Mouse (Mus musculus) liver, postnatal 0 days (tissue): ENCODE measurements at regions not wholly inside any gene's neighbourhood (a gene's known extent, or its start where the extent isn't known, plus 50 kb on each side); places are given as distances from the start of the nearest gene placed in this dataset.

ENCODE experiments used
- ATAC-seq: fragments of 200-750 bp; cut with Nextera tagmentation; 2 replicates; pipeline ENCODE4 v1.8.0; 2017; ENCODE audit warnings: mild to moderate bottlenecking, moderate library complexity
- DNase-seq: peaks from one replicate; pipeline ENCODE4 v3.0.0-alpha.2; 2016
- H3K27ac ChIP-seq: fragments of 300-500 bp; sonication (generic); 2 replicates; pipeline ENCODE4 v1.5.1; 2014; ENCODE audit warnings: antibody characterized with exemption, moderate library complexity, mild to moderate bottlenecking, low read depth
- H3K27me3 ChIP-seq: fragments of 300-500 bp; sonication (generic); 2 replicates; pipeline ENCODE4 v1.6.1; 2014; ENCODE audit warnings: low read length, control low read depth, mixed read lengths; ENCODE audit not compliant: insufficient read depth
- H3K36me3 ChIP-seq: fragments of 300-500 bp; sonication (generic); replicated peaks from 2 replicates; pipeline ENCODE4 v1.6.1; 2014; ENCODE audit warnings: mild to moderate bottlenecking, control low read depth, low read length, moderate library complexity, mixed read lengths; ENCODE audit not compliant: insufficient read depth
- H3K4me1 ChIP-seq: fragments of 300-500 bp; sonication (generic); 2 replicates; pipeline ENCODE4 v1.6.1; 2014; ENCODE audit warnings: antibody characterized with exemption, mild to moderate bottlenecking, control low read depth; ENCODE audit not compliant: insufficient read depth
- H3K4me2 ChIP-seq: fragments of 300-500 bp; sonication (generic); 2 replicates; pipeline ENCODE4 v1.6.1; 2014; ENCODE audit warnings: low read depth, mild to moderate bottlenecking, low read length, moderate library complexity, mixed read lengths
- H3K4me3 ChIP-seq: fragments of 300-500 bp; sonication (generic); 2 replicates; pipeline ENCODE4 v1.5.1; 2014; ENCODE audit warnings: low read depth, low read length
- H3K9ac ChIP-seq: fragments of 300-500 bp; sonication (generic); replicated peaks from 2 replicates; pipeline ENCODE4 v1.6.1; 2014; ENCODE audit warnings: mild to moderate bottlenecking, moderate library complexity
- H3K9me3 ChIP-seq: fragments of 300-500 bp; sonication (generic); 2 replicates; pipeline ENCODE4 v1.6.1; 2016; ENCODE audit warnings: mild to moderate bottlenecking, control low read depth, low read length, mixed read lengths
- CTCF ChIP-seq: sonication (generic); IDR thresholded peaks from 2 replicates; pipeline ENCODE4 v1.5.1; 2016; ENCODE audit warnings: antibody characterized with exemption, low read depth
- EP300 ChIP-seq: IDR thresholded peaks from 2 replicates; pipeline ENCODE4 v1.6.1; 2016; ENCODE audit warnings: antibody characterized with exemption, low read depth, mild to moderate bottlenecking
- WGBS: fragments of 180-500 bp; shearing (Covaris S2); extraction: QIAGEN DNeasy Blood & Tissue Kit; methylation state at CpG from one replicate; pipeline ENCODE4 v1.1.7; 2014; ENCODE audit not compliant: insufficient replicate concordance; 5-methylcytosine and 5-hydroxymethylcytosine counted together

DNA sequence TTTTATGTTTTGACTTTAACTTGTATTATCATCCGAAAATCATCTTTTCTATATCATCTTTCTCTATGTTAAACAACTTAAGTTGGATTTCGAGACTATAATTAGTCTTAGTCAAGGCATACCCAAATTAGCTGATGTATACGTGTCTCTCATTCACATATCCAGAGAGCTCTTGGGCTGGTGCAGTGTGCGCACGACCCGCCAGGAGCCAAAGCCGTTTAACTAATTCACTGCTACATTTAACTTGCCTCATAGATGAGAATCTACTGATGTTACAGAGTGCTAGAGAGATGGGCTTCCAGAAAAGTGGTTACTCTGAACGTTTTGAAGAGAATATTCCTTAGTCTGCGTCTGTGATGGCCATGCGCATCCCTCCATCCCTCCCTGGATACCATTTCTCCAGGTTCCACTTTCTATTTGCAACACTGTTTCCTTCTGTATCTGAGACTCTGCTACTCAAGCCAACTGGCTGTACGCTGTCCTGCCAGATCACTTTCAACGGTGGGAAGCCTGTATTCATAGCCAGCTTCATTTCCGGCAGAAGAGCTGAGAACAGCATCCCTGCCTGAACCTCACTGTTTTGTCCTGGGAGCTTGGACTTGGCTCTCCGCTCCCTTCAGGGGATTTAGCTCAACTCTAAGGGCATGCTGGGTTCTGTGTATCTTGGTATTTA lies 74.2 kb upstream of the Atp5g3 start:
- WGBS, result 81% methylated on average over 14 of the region's 14 CpGs
- Histone ChIP-seq H3K4me1 (no peaks in the 10 kb centered on the region), H3K4me2 (no peak overlapping the region), H3K27me3 (no peaks in the 10 kb centered on the region), H3K27ac (no peak overlapping the region), H3K36me3 (no peaks in the 10 kb centered on the region), H3K4me3 (no peak overlapping the region), H3K9ac (no peak overlapping the region), H3K9me3 (no peaks in the 10 kb centered on the region)
- DNase-seq (no peak), ATAC-seq (no peak)
- TF ChIP-seq EP300 (no peak), CTCF (no peak)

DNA sequence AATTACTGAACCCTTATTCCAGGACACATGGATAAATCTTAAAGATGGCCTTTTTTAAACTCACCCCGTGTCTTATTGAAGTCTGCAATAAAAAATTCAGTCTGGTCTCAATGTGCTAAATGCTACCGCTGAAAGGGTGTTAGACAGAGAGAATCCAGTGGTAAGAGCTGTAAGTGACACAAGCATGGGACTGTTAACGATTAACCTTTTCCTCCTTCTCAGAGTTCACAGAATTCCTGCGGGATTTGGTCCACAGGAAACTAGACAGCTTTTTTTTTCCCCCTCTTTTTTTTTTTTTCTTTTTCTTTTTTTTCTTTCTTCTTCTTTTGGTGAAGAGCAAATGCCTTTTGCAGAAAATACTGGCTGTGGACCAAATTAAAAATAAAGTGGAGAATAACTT lies 72.0 kb upstream of the Atp5g3 start:
- 50% methylated on average over 4 of the region's 4 CpGs for WGBS
- H3K27me3 ChIP-seq, result no peaks in the 10 kb centered on the region
- no peaks in the 10 kb centered on the region for H3K9me3 ChIP-seq
- no peaks in the 10 kb centered on the region for H3K4me1 ChIP-seq
- no peak overlapping the region for H3K9ac ChIP-seq
- ATAC-seq, result no peak
- H3K4me3 ChIP-seq, result no peak overlapping the region
- H3K27ac ChIP-seq, result no peak overlapping the region
- TF ChIP-seq CTCF (no peak), EP300 (no peak)
- DNase-seq, result no peak
- no peak overlapping the region for H3K4me2 ChIP-seq
- no peaks in the 10 kb centered on the region for H3K36me3 ChIP-seq

DNA sequence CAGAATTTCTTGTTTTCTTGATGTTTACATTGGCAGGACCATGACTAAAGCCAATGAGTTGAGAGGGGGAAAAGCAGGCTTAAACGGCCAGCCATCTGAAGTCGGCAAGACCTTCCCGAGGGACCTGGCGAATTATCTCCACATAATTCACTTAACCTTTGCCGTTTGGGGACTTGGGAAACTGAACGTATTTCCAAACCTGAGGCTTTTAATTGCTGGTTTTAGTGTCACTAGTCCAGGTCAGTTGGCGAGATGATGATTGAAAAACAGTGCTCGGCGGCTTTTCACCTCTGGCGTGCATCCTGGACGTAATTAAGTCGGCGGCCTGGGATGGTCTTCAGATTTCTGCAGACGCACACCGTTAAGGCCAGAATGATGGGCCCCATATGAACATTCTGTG lies 66.9 kb upstream of the Atp5g3 start:
- Histone ChIP-seq H3K36me3 (no peaks in the 10 kb centered on the region), H3K4me2 (no peak overlapping the region), H3K27me3 (no peaks in the 10 kb centered on the region), H3K9ac (no peak overlapping the region), H3K4me1 (no peaks in the 10 kb centered on the region), H3K9me3 (no peaks in the 10 kb centered on the region), H3K4me3 (no peak overlapping the region), H3K27ac (no peak overlapping the region)
- no peak for ATAC-seq
- TF ChIP-seq CTCF (no peak), EP300 (no peak)
- WGBS, result 81% methylated on average over 15 of the region's 15 CpGs
- no peak for DNase-seq

- Histone ChIP-seq H3K27ac (no peak overlapping the region), H3K4me2 (no peak overlapping the region), H3K9me3 (no peaks in the 10 kb centered on the region), H3K36me3 (no peaks in the 10 kb centered on the region), H3K4me3 (no peak overlapping the region), H3K4me1 (no peaks in the 10 kb centered on the region), H3K27me3 (no peaks in the 10 kb centered on the region), H3K9ac (no peak overlapping the region)
- ATAC-seq (no peak), DNase-seq (no peak)
- 52% methylated on average over 3 of the region's 3 CpGs for WGBS
- TF ChIP-seq EP300 (no peak), CTCF (no peak)
These were observed 62.6 kb upstream of the Atp5g3 start for GRCm38 (mm10) chr2:73973774-73974173.

DNA sequence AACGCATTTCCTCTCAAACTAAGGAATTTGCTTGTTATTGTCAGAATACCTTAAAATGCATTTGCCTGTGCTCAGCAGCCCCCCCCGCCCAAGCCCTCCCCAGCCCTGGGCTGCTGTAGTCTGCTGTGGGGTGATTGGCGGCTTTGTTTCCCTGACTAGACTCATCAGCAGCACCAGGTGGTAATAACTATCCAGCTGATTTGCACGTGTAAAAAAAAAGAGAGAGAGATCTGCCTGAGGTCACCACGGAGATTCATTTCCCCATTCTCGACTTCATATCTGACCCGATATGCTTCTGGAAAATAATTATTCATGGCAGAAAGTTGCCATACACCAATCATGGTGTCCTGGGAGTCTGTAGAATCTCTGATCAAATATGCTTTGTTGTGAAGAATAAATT lies 56.5 kb upstream of the Atp5g3 start:
- Histone ChIP-seq H3K4me1 (no peaks in the 10 kb centered on the region), H3K27me3 (0 out of 2 replicates have a peak, but pooled peaks cover 5% of the 10 kb centered on the region), H3K36me3 (no peaks in the 10 kb centered on the region), H3K9ac (no peak overlapping the region), H3K9me3 (no peaks in the 10 kb centered on the region), H3K27ac (no peak overlapping the region), H3K4me3 (no peak overlapping the region), H3K4me2 (no peak overlapping the region)
- DNase-seq (no peak), ATAC-seq (no peak)
- 60% methylated on average over 7 of the region's 7 CpGs for WGBS
- TF ChIP-seq EP300 (no peak), CTCF (no peak)

GRCm38 (mm10) chr2:73965595-73965994 lies 54.5 kb upstream of the Atp5g3 start:
- DNase-seq (peak; percentile 22), ATAC-seq (no peak)
- Histone ChIP-seq H3K9me3 (no peaks in the 10 kb centered on the region), H3K27me3 (0 out of 2 replicates have a peak, but pooled peaks cover 5% of the 10 kb centered on the region), H3K9ac (no peak overlapping the region), H3K4me3 (no peak overlapping the region), H3K4me1 (no peaks in the 10 kb centered on the region), H3K27ac (no peak overlapping the region), H3K4me2 (no peak overlapping the region), H3K36me3 (no peaks in the 10 kb centered on the region)
- WGBS, result 15% methylated on average over 4 of the region's 4 CpGs
- peak; percentile 61 for TF ChIP-seq CTCF
- no peak for TF ChIP-seq EP300
